Mouse (Mus musculus) hindbrain, postnatal 0 days (tissue): ENCODE measurements at regions not wholly inside any gene's neighbourhood (a gene's known extent, or its start where the extent isn't known, plus 50 kb on each side); places are given as distances from the start of the nearest gene placed in this dataset.

Experiments
- ATAC-seq: fragments of 200-750 bp; cut with Nextera tagmentation; 2 replicates; pipeline ENCODE4 v1.8.0; 2017; ENCODE audit warnings: mild to moderate bottlenecking, moderate TSS enrichment, moderate library complexity
- DNase-seq: peaks from one replicate; pipeline ENCODE4 v3.0.0-alpha.2; 2015; ENCODE audit warnings: low spot score
- H3K27ac ChIP-seq: fragments of 300-500 bp; sonication (generic); 2 replicates; pipeline ENCODE4 v1.5.1; 2014; ENCODE audit warnings: mild to moderate bottlenecking
- H3K27me3 ChIP-seq: fragments of 300-500 bp; sonication (generic); 2 replicates; pipeline ENCODE4 v1.6.1; 2014; ENCODE audit warnings: low read length, mixed read lengths; ENCODE audit not compliant: insufficient read depth
- H3K36me3 ChIP-seq: fragments of 300-500 bp; sonication (generic); 2 replicates; pipeline ENCODE4 v1.6.1; 2014; ENCODE audit warnings: low read length, mixed read lengths; ENCODE audit not compliant: insufficient read depth
- H3K4me1 ChIP-seq: fragments of 300-500 bp; sonication (generic); 2 replicates; pipeline ENCODE4 v1.6.1; 2014; ENCODE audit warnings: antibody characterized with exemption, low read length, mixed read lengths; ENCODE audit not compliant: insufficient read depth
- H3K4me2 ChIP-seq: fragments of 300-500 bp; sonication (generic); 2 replicates; pipeline ENCODE4 v1.6.1; 2014; ENCODE audit warnings: low read depth, mild to moderate bottlenecking, low read length, moderate library complexity, mixed read lengths
- H3K4me3 ChIP-seq: fragments of 300-500 bp; sonication (generic); 2 replicates; pipeline ENCODE4 v1.5.1; 2014; ENCODE audit warnings: low read length
- H3K9ac ChIP-seq: fragments of 300-500 bp; sonication (generic); replicated peaks from 2 replicates; pipeline ENCODE4 v1.6.1; 2014; ENCODE audit warnings: mild to moderate bottlenecking, low read length, moderate library complexity, mixed read lengths
- H3K9me3 ChIP-seq: fragments of 300-500 bp; sonication (generic); 2 replicates; pipeline ENCODE4 v1.6.1; 2016; ENCODE audit warnings: low read length, mixed read lengths
- CTCF ChIP-seq: IDR thresholded peaks from 2 replicates; pipeline ENCODE4 v1.5.1; 2016; ENCODE audit warnings: antibody characterized with exemption, control low read depth, low read depth
- WGBS: fragments of 180-500 bp; shearing (Covaris S2); extraction: QIAGEN DNeasy Blood & Tissue Kit; methylation state at CpG from one replicate; pipeline ENCODE4 v1.1.7; 2014; 5-methylcytosine and 5-hydroxymethylcytosine counted together

DNA sequence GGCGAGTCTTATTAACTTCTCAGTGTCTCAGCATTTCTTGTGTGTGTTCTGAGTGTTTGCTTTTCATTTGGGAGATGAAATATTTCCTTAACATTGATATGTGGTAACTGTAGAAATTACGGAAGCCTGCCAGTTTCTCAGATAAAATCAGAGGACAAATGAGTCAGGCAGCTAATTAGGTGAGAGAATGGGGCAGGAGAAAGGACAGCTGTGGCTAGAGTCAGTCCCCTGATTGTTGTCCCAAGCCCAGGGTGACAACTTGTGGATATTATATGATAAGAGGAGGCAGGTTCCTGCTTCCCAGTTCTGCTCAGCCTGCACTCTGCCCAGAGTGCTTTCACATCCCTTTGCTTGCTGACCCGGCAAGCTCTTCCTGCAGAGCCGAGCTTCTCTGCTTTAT lies 1008.7 kb downstream of the Adgrl2 start:
- no peaks in the 10 kb centered on the region for H3K9me3 ChIP-seq
- 62% methylated on average over 4 of the region's 4 CpGs for WGBS
- no peaks in the 10 kb centered on the region for H3K36me3 ChIP-seq
- no peak overlapping the region for H3K4me2 ChIP-seq
- H3K9ac ChIP-seq = no peak overlapping the region
- no peak overlapping the region for H3K27ac ChIP-seq
- no peak overlapping the region for H3K4me3 ChIP-seq
- no peak for DNase-seq
- ATAC-seq = no peak
- TF ChIP-seq CTCF = no peak
- no peaks in the 10 kb centered on the region for H3K4me1 ChIP-seq
- no peaks in the 10 kb centered on the region for H3K27me3 ChIP-seq

DNA sequence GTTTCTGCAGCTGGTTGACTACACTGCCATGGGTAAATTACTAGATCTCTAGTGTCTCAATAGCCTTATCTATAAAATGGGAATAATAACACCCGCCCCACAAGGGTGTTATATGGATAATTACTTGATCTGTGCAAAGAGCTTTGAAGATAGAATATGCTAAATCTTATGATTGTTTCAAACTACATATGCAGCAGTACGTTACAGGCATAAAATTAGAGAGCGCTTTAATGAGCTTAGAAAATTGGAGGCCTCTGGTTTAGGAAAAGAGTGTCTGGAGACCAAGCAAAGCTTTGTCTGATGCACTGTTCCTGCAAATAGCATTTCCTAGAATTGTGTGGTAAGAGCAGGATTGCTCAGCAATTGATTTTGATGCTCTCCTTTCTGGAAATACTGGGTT lies 1013.8 kb downstream of the Adgrl2 start:
- H3K27ac ChIP-seq = no peak overlapping the region
- DNase-seq (no peak), ATAC-seq (no peak)
- 85% methylated on average over 3 of the region's 3 CpGs for WGBS
- no peak overlapping the region for H3K9ac ChIP-seq
- H3K4me1 ChIP-seq = 0 out of 2 replicates have a peak, but pooled peaks cover 5% of the 10 kb centered on the region
- no peaks in the 10 kb centered on the region for H3K27me3 ChIP-seq
- H3K9me3 ChIP-seq = no peaks in the 10 kb centered on the region
- H3K4me2 ChIP-seq = no peak overlapping the region
- no peak overlapping the region for H3K4me3 ChIP-seq
- H3K36me3 ChIP-seq = no peaks in the 10 kb centered on the region
- no peak for TF ChIP-seq CTCF

DNA sequence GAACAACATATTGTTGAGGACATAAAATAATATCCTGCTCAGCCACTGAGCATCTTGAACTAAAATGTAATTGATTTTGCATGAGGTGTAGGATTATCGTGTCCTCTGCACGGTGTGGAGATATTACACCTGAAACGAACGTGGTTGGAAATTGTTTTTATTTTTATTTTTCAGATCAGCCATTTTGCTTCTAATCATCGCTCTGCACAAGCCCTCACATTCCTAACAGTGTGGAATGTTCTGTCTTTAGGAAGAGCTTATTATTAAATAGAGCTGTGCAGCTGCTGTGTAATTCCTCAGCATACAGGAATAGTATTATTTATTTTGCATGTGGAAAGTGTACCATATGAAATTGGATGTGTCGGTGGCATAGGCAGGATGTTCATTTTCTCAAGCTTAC lies 1014.3 kb downstream of the Adgrl2 start:
- H3K36me3 ChIP-seq = no peaks in the 10 kb centered on the region
- no peak overlapping the region for H3K4me3 ChIP-seq
- no peak overlapping the region for H3K9ac ChIP-seq
- 0 out of 2 replicates have a peak, but pooled peaks cover 5% of the 10 kb centered on the region for H3K4me1 ChIP-seq
- no peak overlapping the region for H3K4me2 ChIP-seq
- no peak for DNase-seq
- ATAC-seq = no peak
- 70% methylated on average over 6 of the region's 6 CpGs for WGBS
- TF ChIP-seq CTCF = no peak
- no peaks in the 10 kb centered on the region for H3K9me3 ChIP-seq
- no peaks in the 10 kb centered on the region for H3K27me3 ChIP-seq
- H3K27ac ChIP-seq = no peak overlapping the region

DNA sequence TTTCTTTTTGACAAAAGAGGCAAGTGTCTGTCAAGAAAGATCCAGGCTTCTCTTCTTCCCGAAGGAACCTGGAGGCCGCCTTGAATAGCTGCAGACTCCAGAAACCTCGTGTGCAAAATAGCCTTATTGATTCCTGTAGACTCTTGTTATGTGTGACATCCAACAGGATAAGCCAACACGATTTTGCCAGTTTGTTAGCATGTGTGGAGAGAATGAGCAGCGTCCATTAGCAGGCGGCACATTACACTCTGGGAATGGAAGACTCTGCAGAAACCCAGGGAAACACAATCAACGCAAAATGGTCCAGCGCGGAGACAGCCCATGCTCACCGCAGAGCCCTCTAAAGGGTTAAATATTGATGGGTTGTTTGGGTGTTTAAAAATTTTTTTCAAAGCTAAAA lies 1014.9 kb downstream of the Adgrl2 start:
- H3K4me2 ChIP-seq = no peak overlapping the region
- no peak overlapping the region for H3K27ac ChIP-seq
- no peak for DNase-seq
- 0 out of 2 replicates have a peak, but pooled peaks cover 5% of the 10 kb centered on the region for H3K4me1 ChIP-seq
- no peaks in the 10 kb centered on the region for H3K36me3 ChIP-seq
- WGBS = 66% methylated on average over 10 of the region's 10 CpGs
- no peaks in the 10 kb centered on the region for H3K27me3 ChIP-seq
- no peak overlapping the region for H3K9ac ChIP-seq
- H3K4me3 ChIP-seq = no peak overlapping the region
- ATAC-seq = no peak
- no peak for TF ChIP-seq CTCF
- H3K9me3 ChIP-seq = no peaks in the 10 kb centered on the region

DNA sequence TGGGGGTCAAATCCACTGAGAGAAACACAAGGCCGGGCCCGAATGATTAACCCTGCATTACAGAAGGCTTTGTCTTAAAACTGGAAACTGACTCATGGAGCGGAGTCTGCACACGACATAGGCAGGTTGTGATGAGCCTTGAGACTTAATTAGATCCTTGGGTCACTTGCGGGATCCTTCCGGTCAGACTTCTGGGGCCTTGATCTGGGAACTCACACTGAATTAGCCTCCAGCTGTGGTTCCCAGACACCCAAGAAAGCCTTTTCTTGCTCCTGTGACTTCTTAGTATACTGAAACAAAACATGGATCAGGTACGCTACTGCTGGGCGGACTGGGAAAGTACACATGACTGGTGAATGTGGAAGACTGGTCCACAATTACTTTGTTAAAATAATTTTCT lies 1015.8 kb downstream of the Adgrl2 start:
- Histone ChIP-seq H3K27me3 (no peaks in the 10 kb centered on the region), H3K9ac (no peak overlapping the region), H3K27ac (no peak overlapping the region), H3K9me3 (no peaks in the 10 kb centered on the region), H3K4me1 (0 out of 2 replicates have a peak, but pooled peaks cover 5% of the 10 kb centered on the region), H3K36me3 (no peaks in the 10 kb centered on the region), H3K4me2 (no peak overlapping the region), H3K4me3 (no peak overlapping the region)
- no peak for DNase-seq
- 62% methylated on average over 8 of the region's 8 CpGs for whole genome bisulfite sequencing
- TF ChIP-seq CTCF = no peak
- no peak for ATAC-seq

DNA sequence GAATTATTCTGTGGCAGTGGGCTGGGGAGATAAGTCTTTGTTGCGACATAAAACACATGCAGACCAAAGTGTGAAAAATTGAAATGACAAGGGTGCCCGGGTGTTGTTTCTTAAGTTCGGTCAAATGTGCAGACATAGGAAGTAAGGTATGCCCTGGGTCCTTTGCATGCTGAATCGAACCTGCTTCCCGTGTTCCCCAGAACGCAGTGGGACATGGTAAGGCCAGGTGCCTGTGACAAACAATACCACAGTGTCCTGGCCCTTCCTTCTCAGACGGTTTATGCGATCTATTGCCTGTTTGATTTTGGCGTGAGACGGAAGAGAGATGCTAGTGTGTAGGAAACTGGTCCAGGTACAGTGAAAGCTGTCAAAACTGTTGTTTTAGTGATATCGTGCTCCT lies 1022.1 kb downstream of the Adgrl2 start:
- no peak overlapping the region for H3K27ac ChIP-seq
- WGBS = 51% methylated on average over 11 of the region's 11 CpGs
- TF ChIP-seq CTCF = no peak
- no peak overlapping the region for H3K4me2 ChIP-seq
- H3K9me3 ChIP-seq = no peaks in the 10 kb centered on the region
- no peak overlapping the region for H3K4me3 ChIP-seq
- DNase-seq (no peak), ATAC-seq (no peak)
- H3K4me1 ChIP-seq = no peaks in the 10 kb centered on the region
- no peaks in the 10 kb centered on the region for H3K36me3 ChIP-seq
- H3K27me3 ChIP-seq = no peaks in the 10 kb centered on the region
- no peak overlapping the region for H3K9ac ChIP-seq

DNA sequence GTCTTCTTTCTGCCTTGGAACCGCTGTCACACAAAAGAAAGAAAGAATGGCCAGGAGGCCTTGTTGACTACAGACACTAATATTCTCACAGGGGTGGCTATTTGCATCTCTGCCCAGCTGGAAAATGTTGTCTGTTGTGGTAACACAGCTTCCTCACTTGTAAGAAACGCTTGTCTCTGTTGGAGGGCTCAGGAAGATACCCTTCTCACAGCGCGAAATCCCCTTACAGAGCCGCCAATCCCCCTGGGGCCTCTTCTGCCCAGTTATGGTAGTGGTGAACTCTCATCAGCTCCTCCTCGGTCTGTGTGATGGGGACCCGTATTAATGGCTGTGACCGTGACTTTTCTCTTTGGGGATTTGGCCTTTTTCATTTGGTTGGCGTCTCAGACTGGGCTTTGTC lies 1022.5 kb downstream of the Adgrl2 start:
- TF ChIP-seq CTCF = no peak
- no peak overlapping the region for H3K4me2 ChIP-seq
- ATAC-seq = 0 out of 2 replicates have a peak, but pooled peaks have one; percentile 40
- 19% methylated on average over 9 of the region's 9 CpGs for whole genome bisulfite sequencing
- no peaks in the 10 kb centered on the region for H3K36me3 ChIP-seq
- DNase-seq = no peak
- H3K9ac ChIP-seq = no peak overlapping the region
- no peaks in the 10 kb centered on the region for H3K27me3 ChIP-seq
- H3K27ac ChIP-seq = no peak overlapping the region
- H3K4me1 ChIP-seq = no peaks in the 10 kb centered on the region
- no peak overlapping the region for H3K4me3 ChIP-seq
- H3K9me3 ChIP-seq = no peaks in the 10 kb centered on the region

DNA sequence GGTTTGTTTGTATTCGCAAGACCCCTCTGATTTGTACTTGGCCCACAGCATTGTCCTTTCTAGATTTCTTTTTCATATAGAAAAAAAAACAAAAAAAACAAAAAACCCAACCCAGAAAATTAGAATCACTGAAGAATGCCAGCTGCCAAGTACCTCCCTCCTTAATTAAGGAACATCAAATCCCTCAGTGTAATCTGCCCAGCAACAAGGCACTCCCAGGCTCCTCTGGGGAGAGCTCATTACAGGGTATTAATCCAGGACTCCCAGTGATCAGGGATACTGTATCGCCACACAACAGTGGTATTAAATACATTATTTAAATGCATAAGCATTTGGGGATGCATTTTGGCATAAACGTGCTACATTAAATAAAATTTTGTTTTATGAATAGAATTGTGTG lies 1023.1 kb downstream of the Adgrl2 start:
- Histone ChIP-seq H3K9me3 (no peaks in the 10 kb centered on the region), H3K9ac (no peak overlapping the region), H3K27ac (no peak overlapping the region), H3K27me3 (no peaks in the 10 kb centered on the region), H3K4me3 (no peak overlapping the region), H3K36me3 (no peaks in the 10 kb centered on the region), H3K4me1 (no peaks in the 10 kb centered on the region), H3K4me2 (no peak overlapping the region)
- TF ChIP-seq CTCF = no peak
- ATAC-seq (no peak), DNase-seq (no peak)
- 64% methylated on average over 3 of the region's 3 CpGs for WGBS
